Comparison of ENCODE assay signal across 9 mouse cellular contexts in the genomic region with DNA sequence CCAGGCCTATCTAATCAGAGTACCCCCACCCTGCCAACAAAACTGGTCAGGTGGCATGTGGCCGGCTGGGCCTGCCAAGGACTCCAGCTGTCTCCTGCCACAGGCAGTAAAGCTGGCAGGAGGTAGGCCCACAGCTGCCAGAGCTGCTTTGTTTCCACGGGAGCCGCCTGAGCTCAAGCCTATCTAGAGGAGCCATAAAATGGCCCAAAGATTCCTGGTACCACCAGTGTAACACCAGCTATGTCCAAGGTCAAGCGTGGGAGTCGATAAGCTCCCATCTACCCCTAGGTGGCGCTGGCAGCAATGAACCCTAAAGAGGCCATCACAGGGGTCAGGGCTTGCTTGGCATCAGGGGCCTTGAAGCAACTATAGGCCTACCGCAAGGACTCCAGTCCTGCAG. TPM values are rescaled to one million over a fixed set of nuclear protein-coding genes. Genes with fewer than 3 reads are reported as not detected.
DNase-seq lines count a peak whose midpoint lies in the region; ATAC-seq and TF ChIP-seq lines count a peak whose summit lies in the region.
"Had no signal": no experiment of that assay in that cellular context is flagged by ENCODE, and none has a peak within 500 bp of the region (broad histone marks: within the 10 kb centered on the region; RNA-seq: fewer than 3 reads in every experiment).

No protein-coding gene starts in this region.

- no peak overlapping the region for H3K4me3 ChIP-seq in liver, embryonic 12.5 days
- no peak overlapping the region for H3K4me3 ChIP-seq in myocyte
- H3K4me3 ChIP-seq: midbrain, embryonic 12.5 days had no signal

- H3K9me3 ChIP-seq in liver, embryonic 12.5 days (replicated peaks): no peaks in the 10 kb centered on the region
- H3K9me3 ChIP-seq: midbrain, embryonic 12.5 days had no signal

- WGBS in liver, embryonic 12.5 days (ENCODE audit: insufficient replicate concordance): 57% methylated on average over 7 of the region's 7 CpGs

- no peaks in the 10 kb centered on the region for H3K27me3 ChIP-seq in liver, embryonic 12.5 days (replicated peaks)
- no peaks in the 10 kb centered on the region for H3K27me3 ChIP-seq in myocyte (ENCODE audit: control insufficient read depth, insufficient read depth, insufficient read length)
- H3K27me3 ChIP-seq: midbrain, embryonic 12.5 days had no signal

- no peaks in the 10 kb centered on the region for H3K4me1 ChIP-seq in liver, embryonic 12.5 days
- H3K4me1 ChIP-seq: midbrain, embryonic 12.5 days had no signal

- no peak; the same call in none of the 2 replicates for ATAC-seq in liver, embryonic 12.5 days
- peak; percentile 32; the same call in 1 of the 2 replicates for ATAC-seq in granulocyte monocyte progenitor cell, adult 5-6 weeks (replicated peaks; ENCODE audit: poor library complexity, severe bottlenecking)

- H3K79me2 ChIP-seq in myocyte (ENCODE audit: control insufficient read depth, insufficient read depth): peaks cover 31% of the 10 kb centered on the region

- H3K4me2 ChIP-seq in liver, embryonic 12.5 days: no peak overlapping the region
- H3K4me2 ChIP-seq in myocyte (ENCODE audit: low read depth): no peak overlapping the region
- H3K4me2 ChIP-seq: midbrain, embryonic 12.5 days had no signal

- no peak for TF ChIP-seq POLR2A in myocyte (IDR thresholded peaks at IDR 0.05; ENCODE audit: insufficient read length, low read depth)

- H3K9ac ChIP-seq in liver, embryonic 12.5 days: no peak overlapping the region
- H3K9ac ChIP-seq: midbrain, embryonic 12.5 days had no signal

- H3K36me3 ChIP-seq in liver, embryonic 12.5 days: 0 out of 2 replicates have a peak, but pooled peaks cover 2% of the 10 kb centered on the region
- peaks cover 9% of the 10 kb centered on the region for H3K36me3 ChIP-seq in myocyte (ENCODE audit: control insufficient read depth, insufficient read depth)
- H3K36me3 ChIP-seq: midbrain, embryonic 12.5 days had no signal

- H3K27ac ChIP-seq in liver, embryonic 12.5 days: no peak overlapping the region
- H3K27ac ChIP-seq: midbrain, embryonic 12.5 days had no signal

- peak; percentile 54 for DNase-seq in liver
- peak; percentile 76 for DNase-seq in adrenal gland, postnatal 14 days
- DNase-seq in kidney, postnatal 14 days: peak; percentile 77
- DNase-seq in layer of hippocampus, adult 9-10 months (ENCODE audit: low spot score): no peak
- DNase-seq in right cerebral cortex, postnatal 25 days: no peak

- H3ac ChIP-seq in myocyte (ENCODE audit: control insufficient read depth, insufficient read length): no peak overlapping the region

TF ChIP-seq in myocyte, 11 proteins besides CTCF, POLR2A, EP300 and RAD21:
- no peak for TF ChIP-seq E2F4 (IDR thresholded peaks at IDR 0.05; ENCODE audit: insufficient read depth)
- no peak for TF ChIP-seq SRF (IDR thresholded peaks at IDR 0.05; ENCODE audit: control insufficient read depth, insufficient read length, low read depth)
- TF ChIP-seq CEBPB (IDR thresholded peaks at IDR 0.05; ENCODE audit: insufficient read depth, poor library complexity, severe bottlenecking): no peak
- no peak for TF ChIP-seq POLR2AphosphoS2 (IDR thresholded peaks at IDR 0.05; ENCODE audit: insufficient read length, low read depth)
- TF ChIP-seq TCF12 (IDR thresholded peaks at IDR 0.05; ENCODE audit: insufficient read depth, poor library complexity, severe bottlenecking): peak; percentile 44
- no peak for TF ChIP-seq REST (IDR thresholded peaks at IDR 0.05; ENCODE audit: insufficient read depth, insufficient read length)
- peak; percentile 90 to 96 (median 93) for TF ChIP-seq MYOG (IDR thresholded peaks at IDR 0.05; ENCODE audit: control insufficient read depth in 1 of 3, insufficient read depth in 1 of 3, insufficient read length in 2 of 3, low read depth in 2 of 3)
- no peak for TF ChIP-seq USF1 (IDR thresholded peaks at IDR 0.05; ENCODE audit: low read depth)
- no peak for TF ChIP-seq MAX (IDR thresholded peaks at IDR 0.05; ENCODE audit: low read depth)
- peak; percentile 72 for TF ChIP-seq TCF3 (IDR thresholded peaks at IDR 0.05; ENCODE audit: insufficient read length, low read depth)
- peak; percentile 45 to 94 (median 81) for TF ChIP-seq MYOD1 (IDR thresholded peaks at IDR 0.05; ENCODE audit: control insufficient read depth in 1 of 3, insufficient read length in 2 of 3, low read depth in 2 of 3)

RNA-seq across cellular contexts. Expression of a gene that starts 17.8 kb away (rescaled TPM):
- polyA plus RNA-seq in liver, embryonic 12.5 days (2016; fragmentation: Nextera tagmentation; extraction: Ambion mirVana): 4.1 and 4.3 TPM in 2 replicates
- 48.7 and 55.1 TPM in 2 replicates for total RNA-seq in adrenal gland, postnatal 14 days (2021)
- total RNA-seq in granulocyte monocyte progenitor cell, adult 5-6 weeks (2014; fragmentation: Nextera tagmentation): 0.06 TPM in 1 of 2 replicates, not detected in the other
- 0.05 TPM in 1 of 2 replicates, not detected in the other for total RNA-seq in granulocyte monocyte progenitor cell, adult 5-6 weeks (2017)
- polyA plus RNA-seq in myocyte (2012; fragmentation: generic; extraction: Trizol): 80.8 TPM

RNA-seq across cellular contexts. Expression of a gene that starts 36.6 kb away (rescaled TPM):
- polyA plus RNA-seq in liver, embryonic 12.5 days (2016; fragmentation: Nextera tagmentation; extraction: Ambion mirVana): 176 and 189 TPM in 2 replicates
- total RNA-seq in adrenal gland, postnatal 14 days (2021): 126 and 130 TPM in 2 replicates
- total RNA-seq in granulocyte monocyte progenitor cell, adult 5-6 weeks (2014; fragmentation: Nextera tagmentation): 101 and 102 TPM in 2 replicates
- 48.5 and 74.2 TPM in 2 replicates for total RNA-seq in granulocyte monocyte progenitor cell, adult 5-6 weeks (2017)
- 188 TPM for polyA plus RNA-seq in myocyte (2012; fragmentation: generic; extraction: Trizol)

RNA-seq across cellular contexts. Expression of a gene that starts 49.3 kb away (rescaled TPM):
- 560 and 561 TPM in 2 replicates for polyA plus RNA-seq in liver, embryonic 12.5 days (2016; fragmentation: Nextera tagmentation; extraction: Ambion mirVana)
- 787 and 921 TPM in 2 replicates for total RNA-seq in adrenal gland, postnatal 14 days (2021)
- total RNA-seq in granulocyte monocyte progenitor cell, adult 5-6 weeks (2014; fragmentation: Nextera tagmentation): 3,456 and 3,912 TPM in 2 replicates
- 1,093 and 2,216 TPM in 2 replicates for total RNA-seq in granulocyte monocyte progenitor cell, adult 5-6 weeks (2017)
- polyA plus RNA-seq in myocyte (2012; fragmentation: generic; extraction: Trizol): 3,913 TPM

Comparison
In these comparisons a context has a peak if more than half of its experiments do, and no peak if none do; other contexts are left out.
1. DNase-seq: peak in liver (single experiment), adrenal gland, postnatal 14 days (single experiment) and kidney, postnatal 14 days (single experiment); none in layer of hippocampus, adult 9-10 months (single experiment) and right cerebral cortex, postnatal 25 days (single experiment).
2. RNA of a gene that starts 17.8 kb away (total RNA-seq): 48.7 to 55.1 TPM in adrenal gland, postnatal 14 days; 0.05 to 0.06 TPM in granulocyte monocyte progenitor cell, adult 5-6 weeks; every median in the first group is over 10 times any median in the second.